Mouse (Mus musculus): ENCODE data around the gene Phf6. TPM values are rescaled to one million over a fixed set of nuclear protein-coding genes. Genes with fewer than 3 reads are reported as not detected.
"Not testable (repeated sequence)": the region's sequence is repeated elsewhere in the genome, so short reads cannot be mapped to it uniquely, and the experiment has no call there.

Gene Phf6
- total RNA-seq, 2 experiments from 2014 or later, result 19.4 to 20.8 TPM

- DNase-seq (ENCODE audit: extremely low spot score in 1 of 2, low spot score in 1 of 2), result no peak
These were observed 60.6 kb downstream of the Phf6 start for GRCm38 (mm10) chrX:52972680-52973079.

GRCm38 (mm10) chrX:52978576-52978975 is 66.5 kb downstream of the Phf6 start:
- DNase-seq (ENCODE audit: extremely low spot score in 1 of 2, low spot score in 1 of 2), result no peak

GRCm38 (mm10) chrX:52981378-52981777 is 69.3 kb downstream of the Phf6 start:
- no peak for DNase-seq (ENCODE audit: extremely low spot score in 1 of 2, low spot score in 1 of 2)

- peak; percentile 58 to 64 for DNase-seq (ENCODE audit: extremely low spot score in 1 of 2, low spot score in 1 of 2)
These were observed 76.1 kb downstream of the Phf6 start, which contains the start of gene Hprt for GRCm38 (mm10) chrX:52987905-52988783. Gene Hprt (plus strand): TSS chrX:52988137.

GRCm38 (mm10) chrX:52994726-52995125 is 82.7 kb downstream of the Phf6 start:
- DNase-seq (ENCODE audit: extremely low spot score in 1 of 2, low spot score in 1 of 2), result not testable (repeated sequence)

GRCm38 (mm10) chrX:53004887-53005286 is 92.8 kb downstream of the Phf6 start:
- DNase-seq (ENCODE audit: extremely low spot score in 1 of 2, low spot score in 1 of 2), result not testable (repeated sequence)

- no peak for DNase-seq (ENCODE audit: extremely low spot score in 1 of 2, low spot score in 1 of 2)
These were observed 94.0 kb downstream of the Phf6 start for GRCm38 (mm10) chrX:53006062-53006461.

Other genes with a start within 250 kb of the Phf6 start
- gene Ccdc160, start 121.1 kb upstream of the Phf6 start, total RNA-seq (2021), result 1 to 10 TPM; 2.0 to 2.4 TPM
- gene Hprt, start 75.9 kb downstream of the Phf6 start, total RNA-seq (2021), result 100 to 1,000 TPM; 126 to 130 TPM